Mouse (Mus musculus) heart, postnatal 0 days (tissue): ENCODE data around the gene Stard13. TPM values are rescaled to one million over a fixed set of nuclear protein-coding genes. Genes with fewer than 3 reads are reported as not detected.
A peak's percentile ranks its signal among the peaks of the same experiment; 100 is the strongest.

Source experiments
- ATAC-seq: fragments of 200-750 bp; cut with Nextera tagmentation; 2 replicates; pipeline ENCODE4 v1.8.0; 2017; ENCODE audit warnings: low read depth, moderate number of reproducible peaks, moderate library complexity; ENCODE audit not compliant: insufficient read depth
- DNase-seq: peaks from one replicate; pipeline ENCODE4 v3.0.0-alpha.2; 2016; ENCODE audit warnings: low spot score
- H3K27ac ChIP-seq: fragments of 300-500 bp; sonication (generic); 2 replicates; pipeline ENCODE4 v1.5.1; 2014; ENCODE audit warnings: low read depth, mild to moderate bottlenecking
- H3K27me3 ChIP-seq: fragments of 300-500 bp; sonication (generic); 2 replicates; pipeline ENCODE4 v1.6.1; 2014; ENCODE audit warnings: low read length, mixed read lengths; ENCODE audit not compliant: control insufficient read depth, insufficient read depth
- H3K36me3 ChIP-seq: fragments of 300-500 bp; sonication (generic); replicated peaks from 2 replicates; pipeline ENCODE4 v1.6.1; 2014; ENCODE audit warnings: low read length, mixed read lengths; ENCODE audit not compliant: control insufficient read depth, insufficient read depth
- H3K4me1 ChIP-seq: fragments of 300-500 bp; sonication (generic); 2 replicates; pipeline ENCODE4 v1.6.1; 2014; ENCODE audit warnings: antibody characterized with exemption; ENCODE audit not compliant: control insufficient read depth, insufficient read depth
- H3K4me2 ChIP-seq: fragments of 300-500 bp; sonication (generic); 2 replicates; pipeline ENCODE4 v1.6.1; 2014; ENCODE audit warnings: low read depth, mild to moderate bottlenecking, low read length, moderate library complexity
- H3K4me3 ChIP-seq: fragments of 300-500 bp; sonication (generic); 2 replicates; pipeline ENCODE4 v1.5.1; 2014; ENCODE audit warnings: low read depth, low read length
- H3K9ac ChIP-seq: fragments of 300-500 bp; sonication (generic); replicated peaks from 2 replicates; pipeline ENCODE4 v1.6.1; 2014; ENCODE audit warnings: low read depth, low read length, mixed read lengths
- H3K9me3 ChIP-seq: fragments of 300-500 bp; sonication (generic); replicated peaks from 2 replicates; pipeline ENCODE4 v1.6.1; 2016; ENCODE audit warnings: low read length; ENCODE audit not compliant: control insufficient read depth
- CTCF ChIP-seq: IDR thresholded peaks from 2 replicates; pipeline ENCODE4 v1.5.1; 2016; ENCODE audit warnings: antibody characterized with exemption, control low read depth, low read depth
- EP300 ChIP-seq: IDR thresholded peaks from 2 replicates; pipeline ENCODE4 v1.6.1; 2016; ENCODE audit warnings: antibody characterized with exemption, low read depth
- WGBS: fragments of 180-500 bp; shearing (Covaris S2); extraction: QIAGEN DNeasy Blood & Tissue Kit; methylation state at CpG from one replicate; pipeline ENCODE4 v1.1.7; 2014; 5-methylcytosine and 5-hydroxymethylcytosine counted together
- polyA plus RNA-seq: library from polyadenylated mRNA; unstranded; fragments of >200 nt; fragmentation: Nextera tagmentation; extraction: Ambion mirVana; gene quantifications from 2 replicates; pipeline ENCODE4 v1.2.1, GENCODE M21; 2015
- total RNA-seq: library from RNA; depleted of rRNA; stranded (reverse); fragments of >200 nt; gene quantifications from 2 replicates; pipeline ENCODE4 v1.2.3, GENCODE M21; 2014; ENCODE audit warnings: low replicate concordance

The Stard13 gene
- total and polyA plus RNA-seq, 2 experiments from 2014 or later, result 3.3 to 10.6 TPM

- ATAC-seq (no peak), DNase-seq (no peak)
- Histone ChIP-seq H3K36me3 (no peaks in the 10 kb centered on the region), H3K27me3 (no peaks in the 10 kb centered on the region), H3K9ac (no peak overlapping the region), H3K27ac (no peak overlapping the region), H3K4me1 (peaks cover 7% of the 10 kb centered on the region), H3K4me2 (peak overlapping the region; percentile 30), H3K9me3 (no peaks in the 10 kb centered on the region), H3K4me3 (0 out of 2 replicates have a peak overlapping the region, but pooled peaks have one; percentile 11)
- TF ChIP-seq EP300, result no peak
- no peak for TF ChIP-seq CTCF
- 61% methylated on average over 6 of the region's 6 CpGs for WGBS
These were observed 107.5 kb downstream of the Stard13 start for GRCm38 (mm10) chr5:151125985-151126607.

- Histone ChIP-seq H3K4me1 (no peaks in the 10 kb centered on the region), H3K4me2 (no peak overlapping the region), H3K4me3 (no peak overlapping the region), H3K36me3 (no peaks in the 10 kb centered on the region), H3K27ac (no peak overlapping the region), H3K9me3 (no peaks in the 10 kb centered on the region), H3K9ac (no peak overlapping the region), H3K27me3 (no peaks in the 10 kb centered on the region)
- peak; percentile 60; the same call in 1 of the 2 replicates for ATAC-seq
- DNase-seq, result no peak
- WGBS, result 35% methylated on average over 2 of the region's 2 CpGs
- TF ChIP-seq EP300, result no peak
- no peak for TF ChIP-seq CTCF
These were observed 115.8 kb downstream of the Stard13 start for GRCm38 (mm10) chr5:151117846-151118245.

DNA sequence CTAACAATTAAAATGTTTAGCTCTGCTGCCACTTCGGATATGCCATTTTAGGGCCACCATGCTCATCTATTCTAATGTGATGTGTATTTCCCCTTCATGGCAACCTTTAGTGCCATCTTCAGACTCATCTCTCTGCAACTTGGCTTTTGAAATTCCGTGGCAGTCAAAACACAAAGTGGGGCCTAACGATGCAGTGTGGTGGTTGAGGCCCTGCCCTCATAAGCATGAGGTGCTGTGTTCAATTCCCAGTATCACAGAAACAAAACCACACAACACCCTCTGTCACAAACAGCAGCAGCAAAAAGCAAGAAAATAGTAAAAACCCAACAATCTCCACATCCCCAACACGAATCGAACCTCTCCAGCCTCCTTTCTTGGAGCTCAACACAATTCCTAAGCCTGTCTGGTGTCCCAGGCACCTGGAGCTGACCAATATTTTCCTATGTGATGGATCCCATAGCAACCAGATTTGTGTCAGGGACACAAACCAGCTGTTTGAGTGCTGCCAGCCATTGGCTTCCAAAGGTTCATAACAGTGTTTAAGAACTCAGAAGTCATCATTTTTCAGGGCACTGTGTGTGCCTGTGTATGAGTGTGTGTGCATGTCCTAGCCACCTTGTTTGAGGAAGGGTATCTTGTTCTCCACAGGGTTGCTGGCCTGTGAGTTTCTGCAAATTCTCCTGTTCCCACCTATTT, 117.3 kb downstream of the Stard13 start:
- Histone ChIP-seq H3K4me2 (no peak overlapping the region), H3K4me1 (no peaks in the 10 kb centered on the region), H3K36me3 (no peaks in the 10 kb centered on the region), H3K4me3 (no peak overlapping the region), H3K27ac (no peak overlapping the region), H3K9ac (no peak overlapping the region), H3K9me3 (no peaks in the 10 kb centered on the region), H3K27me3 (no peaks in the 10 kb centered on the region)
- whole genome bisulfite sequencing, result 72% methylated on average over 5 of the region's 5 CpGs
- TF ChIP-seq CTCF (no peak), EP300 (no peak)
- DNase-seq (no peak), ATAC-seq (no peak)

DNA sequence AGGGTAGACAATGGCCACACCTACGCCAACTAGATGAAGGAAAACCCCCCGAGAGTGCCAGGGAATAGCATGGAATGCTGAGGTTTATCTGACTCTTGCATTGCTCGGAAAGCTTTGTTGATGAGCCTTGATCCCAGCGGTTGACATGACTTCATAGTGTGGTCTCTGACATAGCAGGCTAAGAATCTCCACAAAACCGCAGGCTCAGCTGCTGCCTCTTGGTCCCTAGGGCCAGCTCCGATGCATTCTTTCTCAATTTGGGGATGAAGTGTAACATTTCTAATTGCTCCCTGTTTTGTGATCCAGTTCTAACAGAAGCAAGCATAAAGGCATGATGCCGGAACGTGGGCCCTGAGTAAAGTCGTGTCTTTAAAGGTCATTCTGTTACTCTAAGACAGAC, 120.9 kb downstream of the Stard13 start:
- WGBS, result 74% methylated on average over 9 of the region's 9 CpGs
- no peaks in the 10 kb centered on the region for H3K4me1 ChIP-seq
- H3K27me3 ChIP-seq, result no peaks in the 10 kb centered on the region
- no peaks in the 10 kb centered on the region for H3K9me3 ChIP-seq
- no peaks in the 10 kb centered on the region for H3K36me3 ChIP-seq
- H3K9ac ChIP-seq, result no peak overlapping the region
- H3K4me3 ChIP-seq, result no peak overlapping the region
- no peak for TF ChIP-seq CTCF
- TF ChIP-seq EP300, result no peak
- no peak for ATAC-seq
- no peak for DNase-seq
- H3K4me2 ChIP-seq, result no peak overlapping the region
- no peak overlapping the region for H3K27ac ChIP-seq

DNA sequence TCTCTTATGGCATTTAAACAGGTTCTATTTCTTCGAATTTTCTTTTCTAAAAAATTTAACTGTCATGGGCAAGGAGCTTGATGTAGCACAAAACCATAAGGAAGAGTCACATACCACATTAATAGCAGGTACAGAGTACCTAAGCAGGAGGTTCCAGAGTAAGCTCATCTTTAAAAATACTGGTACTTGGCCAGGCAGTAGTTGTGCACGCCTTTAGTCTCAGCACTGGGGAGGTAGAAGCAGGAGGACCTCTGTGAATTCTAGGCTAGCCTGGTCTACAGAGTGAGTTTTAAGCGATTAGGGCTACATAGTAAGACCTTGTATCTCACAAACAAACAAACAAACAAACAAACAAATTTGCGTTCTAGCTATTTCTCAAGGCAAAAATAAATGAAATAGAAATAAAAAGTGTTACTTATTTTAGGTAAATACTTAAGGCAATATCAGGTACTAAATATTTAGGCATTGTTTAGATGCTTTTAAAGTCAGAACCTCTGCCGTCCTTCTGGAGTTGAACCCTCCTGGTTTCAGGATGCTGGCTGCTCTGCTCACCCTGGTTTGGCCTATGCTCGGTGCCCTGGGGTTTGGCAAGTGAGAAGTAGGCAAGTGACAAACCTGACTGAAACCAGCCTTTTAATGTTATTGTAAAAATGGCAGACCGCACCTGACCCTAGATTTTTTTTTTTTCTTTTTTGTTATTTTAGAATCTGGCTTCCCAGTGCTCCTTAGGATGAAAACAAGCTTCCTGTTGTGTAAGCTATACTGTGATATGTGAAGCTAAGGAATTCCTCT, 122.4 kb downstream of the Stard13 start:
- H3K27ac ChIP-seq, result no peak overlapping the region
- ATAC-seq, result no peak
- TF ChIP-seq EP300 (no peak), CTCF (no peak)

More for the DNA sequence above, 122.4 kb downstream of the Stard13 start:
- no peaks in the 10 kb centered on the region for H3K27me3 ChIP-seq
- no peaks in the 10 kb centered on the region for H3K36me3 ChIP-seq
- H3K4me3 ChIP-seq, result no peak overlapping the region
- H3K9me3 ChIP-seq, result no peaks in the 10 kb centered on the region
- DNase-seq, result no peak
- no peak overlapping the region for H3K4me2 ChIP-seq
- H3K9ac ChIP-seq, result no peak overlapping the region
- H3K4me1 ChIP-seq, result no peaks in the 10 kb centered on the region
- WGBS, result 84% methylated on average over 7 of the region's 7 CpGs
